Mouse (Mus musculus): ENCODE measurements around the gene Cpne8. TPM values are rescaled to one million over a fixed set of nuclear protein-coding genes. Genes with fewer than 3 reads are reported as not detected.
"Not testable (repeated sequence)": the region's sequence is repeated elsewhere in the genome, so short reads cannot be mapped to it uniquely, and the experiment has no call there.

The Cpne8 gene
- polyA plus RNA-seq, 1 experiment from 2014 or later: 1.2 TPM

- no peaks in the 10 kb centered on the region for H3K9me3 ChIP-seq (replicated peaks)
- H3K36me3 ChIP-seq: no peaks in the 10 kb centered on the region
- no peaks in the 10 kb centered on the region for H3K4me1 ChIP-seq
- H3K4me3 ChIP-seq: no peak overlapping the region
- WGBS (ENCODE audit: insufficient replicate concordance): 65% methylated on average over 5 of the region's 5 CpGs
- no peak overlapping the region for H3K9ac ChIP-seq
- ATAC-seq: no peak
- H3K27me3 ChIP-seq (replicated peaks): no peaks in the 10 kb centered on the region
- H3K27ac ChIP-seq: no peak overlapping the region
- H3K4me2 ChIP-seq: no peak overlapping the region
Measured at GRCm38 (mm10) chr15:90543447-90543846, 135.8 kb downstream of the Cpne8 start.

- Histone ChIP-seq H3K36me3 (no peaks in the 10 kb centered on the region), H3K4me1 (no peaks in the 10 kb centered on the region), H3K9ac (no peak overlapping the region), H3K4me2 (no peak overlapping the region), H3K27me3 (replicated peaks) (no peaks in the 10 kb centered on the region), H3K27ac (no peak overlapping the region), H3K9me3 (replicated peaks) (no peaks in the 10 kb centered on the region), H3K4me3 (no peak overlapping the region)
- ATAC-seq: no peak
Measured at GRCm38 (mm10) chr15:90542126-90542525, 137.1 kb downstream of the Cpne8 start.

- Histone ChIP-seq H3K4me2 (no peak overlapping the region), H3K9ac (no peak overlapping the region), H3K4me1 (no peaks in the 10 kb centered on the region), H3K27me3 (replicated peaks) (no peaks in the 10 kb centered on the region), H3K4me3 (no peak overlapping the region), H3K27ac (no peak overlapping the region), H3K36me3 (no peaks in the 10 kb centered on the region), H3K9me3 (replicated peaks) (no peaks in the 10 kb centered on the region)
- 62% methylated on average over 5 of the region's 5 CpGs for WGBS (ENCODE audit: insufficient replicate concordance)
- no peak for ATAC-seq
Measured at GRCm38 (mm10) chr15:90536311-90537202, 142.7 kb downstream of the Cpne8 start.

GRCm38 (mm10) chr15:90535730-90536129 is 143.5 kb downstream of the Cpne8 start:
- Histone ChIP-seq H3K4me2 (no peak overlapping the region), H3K9ac (no peak overlapping the region), H3K4me1 (no peaks in the 10 kb centered on the region), H3K27ac (no peak overlapping the region), H3K27me3 (replicated peaks) (no peaks in the 10 kb centered on the region), H3K9me3 (replicated peaks) (no peaks in the 10 kb centered on the region), H3K36me3 (no peaks in the 10 kb centered on the region), H3K4me3 (no peak overlapping the region)
- 65% methylated on average over 7 of the region's 7 CpGs for WGBS (ENCODE audit: insufficient replicate concordance)
- no peak for ATAC-seq

GRCm38 (mm10) chr15:90512769-90513168 is 166.5 kb downstream of the Cpne8 start:
- H3K4me1 ChIP-seq: no peaks in the 10 kb centered on the region
- no peaks in the 10 kb centered on the region for H3K9me3 ChIP-seq (replicated peaks)
- 60% methylated on average over 4 of the region's 4 CpGs for WGBS (ENCODE audit: insufficient replicate concordance)
- H3K36me3 ChIP-seq: no peaks in the 10 kb centered on the region
- H3K9ac ChIP-seq: no peak overlapping the region
- no peaks in the 10 kb centered on the region for H3K27me3 ChIP-seq (replicated peaks)
- no peak for ATAC-seq
- no peak overlapping the region for H3K27ac ChIP-seq
- no peak overlapping the region for H3K4me3 ChIP-seq
- H3K4me2 ChIP-seq: no peak overlapping the region

- Histone ChIP-seq H3K4me1 (no peaks in the 10 kb centered on the region), H3K36me3 (no peaks in the 10 kb centered on the region), H3K4me3 (no peak overlapping the region), H3K4me2 (no peak overlapping the region), H3K27me3 (replicated peaks) (no peaks in the 10 kb centered on the region), H3K9me3 (replicated peaks) (no peaks in the 10 kb centered on the region), H3K9ac (no peak overlapping the region), H3K27ac (no peak overlapping the region)
- WGBS (ENCODE audit: insufficient replicate concordance): 76% methylated on average over 3 of the region's 3 CpGs
- ATAC-seq: no peak
Measured at GRCm38 (mm10) chr15:90497080-90497479, 182.2 kb downstream of the Cpne8 start.

GRCm38 (mm10) chr15:90491558-90491957 is 187.7 kb downstream of the Cpne8 start:
- WGBS (ENCODE audit: insufficient replicate concordance): 40% methylated on average over 6 of the region's 6 CpGs
- ATAC-seq: no peak

GRCm38 (mm10) chr15:90490186-90490585 is 189.0 kb downstream of the Cpne8 start:
- WGBS (ENCODE audit: insufficient replicate concordance): 73% methylated on average over 7 of the region's 7 CpGs
- H3K9ac ChIP-seq: no peak overlapping the region
- no peaks in the 10 kb centered on the region for H3K36me3 ChIP-seq
- no peaks in the 10 kb centered on the region for H3K9me3 ChIP-seq (replicated peaks)
- no peak for ATAC-seq
- no peaks in the 10 kb centered on the region for H3K4me1 ChIP-seq
- H3K27me3 ChIP-seq (replicated peaks): no peaks in the 10 kb centered on the region
- H3K4me3 ChIP-seq: no peak overlapping the region
- H3K4me2 ChIP-seq: no peak overlapping the region
- H3K27ac ChIP-seq: no peak overlapping the region

More at GRCm38 (mm10) chr15:90491558-90491957, 187.7 kb downstream of the Cpne8 start:
- no peak overlapping the region for H3K4me2 ChIP-seq
- H3K9ac ChIP-seq: no peak overlapping the region
- no peaks in the 10 kb centered on the region for H3K27me3 ChIP-seq (replicated peaks)
- no peak overlapping the region for H3K4me3 ChIP-seq
- no peaks in the 10 kb centered on the region for H3K4me1 ChIP-seq
- H3K36me3 ChIP-seq: no peaks in the 10 kb centered on the region
- no peak overlapping the region for H3K27ac ChIP-seq
- no peaks in the 10 kb centered on the region for H3K9me3 ChIP-seq (replicated peaks)

- not testable (repeated sequence) for H3K4me3 ChIP-seq, ATAC-seq, H3K9ac ChIP-seq
Measured at GRCm38 (mm10) chr15:90470561-90470960, 208.7 kb downstream of the Cpne8 start.

GRCm38 (mm10) chr15:90463281-90463680 is 216.0 kb downstream of the Cpne8 start:
- Histone ChIP-seq H3K27me3 (replicated peaks) (no peaks in the 10 kb centered on the region), H3K4me1 (no peaks in the 10 kb centered on the region), H3K4me3 (no peak overlapping the region), H3K9ac (no peak overlapping the region), H3K36me3 (no peaks in the 10 kb centered on the region), H3K27ac (no peak overlapping the region), H3K4me2 (no peak overlapping the region), H3K9me3 (replicated peaks) (no peaks in the 10 kb centered on the region)
- WGBS (ENCODE audit: insufficient replicate concordance): 62% methylated on average over 2 of the region's 2 CpGs
- no peak for ATAC-seq

More at GRCm38 (mm10) chr15:90470561-90470960, 208.7 kb downstream of the Cpne8 start:
- not testable (repeated sequence) for H3K4me1 ChIP-seq; H3K9me3 ChIP-seq (replicated peaks); H3K27me3 ChIP-seq (replicated peaks); H3K36me3 ChIP-seq; H3K4me2 ChIP-seq; H3K27ac ChIP-seq

- Histone ChIP-seq H3K9me3 (replicated peaks) (no peaks in the 10 kb centered on the region), H3K9ac (no peak overlapping the region), H3K4me1 (no peaks in the 10 kb centered on the region), H3K4me3 (no peak overlapping the region), H3K36me3 (no peaks in the 10 kb centered on the region), H3K27me3 (replicated peaks) (no peaks in the 10 kb centered on the region), H3K4me2 (no peak overlapping the region), H3K27ac (no peak overlapping the region)
- ATAC-seq: no peak
- 57% methylated on average over 1 of the region's 1 CpGs for WGBS (ENCODE audit: insufficient replicate concordance)
Measured at GRCm38 (mm10) chr15:90446076-90446475, 233.2 kb downstream of the Cpne8 start.

Data from liver, embryonic 12.5 days (tissue).